Mouse (Mus musculus): ENCODE measurements around the gene Srrd. TPM values are rescaled to one million over a fixed set of nuclear protein-coding genes. Genes with fewer than 3 reads are reported as not detected.

Srrd gene
- polyA plus RNA-seq, 1 experiment: 31.2 TPM

DNA sequence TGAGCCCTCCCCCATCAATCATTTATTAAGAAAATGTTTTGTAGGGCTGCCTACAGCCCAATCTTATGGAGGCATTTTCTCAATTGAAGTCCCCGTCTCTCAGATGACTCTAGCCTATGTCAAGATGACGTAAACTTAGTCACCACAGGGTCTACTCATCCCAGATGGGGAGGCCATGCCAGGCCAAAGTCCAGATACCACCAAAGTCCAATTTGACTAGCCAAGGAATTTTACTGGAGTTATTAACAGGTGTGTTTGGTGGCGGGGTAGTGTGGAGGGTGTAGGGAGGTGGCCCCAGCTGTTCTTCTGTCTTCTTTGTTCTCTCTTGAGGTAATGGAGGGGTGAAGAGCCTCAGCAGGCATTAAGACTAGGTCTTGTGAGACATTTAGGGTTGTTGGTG, 17.2 kb upstream of the Srrd start:
- Histone ChIP-seq H3K4me1 (ENCODE audit: control insufficient read depth, insufficient read depth, low read length) (no peaks in the 10 kb centered on the region), H3K27me3 (replicated peaks; ENCODE audit: control insufficient read depth, insufficient read depth, low read length) (no peaks in the 10 kb centered on the region), H3K4me3 (ENCODE audit: insufficient read depth, low read depth, low read length) (no peak overlapping the region), H3K36me3 (ENCODE audit: control insufficient read depth, insufficient read depth, low read length) (peaks cover 2% of the 10 kb centered on the region; the same call in 1 of the 2 replicates), H3K27ac (ENCODE audit: insufficient read depth, low read depth, low read length) (no peak overlapping the region)
- no peak for DNase-seq
- TF ChIP-seq POLR2A (IDR thresholded peaks at IDR 0.05; ENCODE audit: low read depth, low read length) (no peak), CTCF (conservative IDR thresholded peaks at IDR 0.05; ENCODE audit: insufficient read depth, insufficient read length, low read depth, low read length) (no peak)
- WGBS: 76% methylated on average over 3 of the region's 3 CpGs

DNA sequence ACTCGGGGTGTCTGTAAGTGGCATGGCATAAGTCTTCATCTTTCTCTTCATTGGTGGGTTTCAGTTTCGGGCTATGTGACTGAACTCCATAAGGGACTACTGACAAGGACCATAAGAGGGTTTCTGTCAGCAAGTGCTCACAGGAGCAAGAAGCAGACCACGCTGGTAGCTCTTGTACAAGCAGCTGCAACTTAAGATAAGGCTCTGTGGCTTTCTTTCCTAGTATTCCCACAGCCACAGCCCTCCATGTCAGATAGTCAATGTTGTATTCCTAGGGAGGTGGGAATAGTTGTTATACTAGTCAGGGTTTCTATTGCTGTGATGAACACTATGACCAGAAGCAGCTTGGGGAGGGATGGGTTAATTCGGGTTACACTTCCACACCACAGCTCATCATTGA, 16.7 kb upstream of the Srrd start:
- TF ChIP-seq POLR2A (IDR thresholded peaks at IDR 0.05; ENCODE audit: low read depth, low read length): no peak
- no peak for TF ChIP-seq CTCF (conservative IDR thresholded peaks at IDR 0.05; ENCODE audit: insufficient read depth, insufficient read length, low read depth, low read length)
- Histone ChIP-seq H3K4me3 (ENCODE audit: insufficient read depth, low read depth, low read length) (no peak overlapping the region), H3K27ac (ENCODE audit: insufficient read depth, low read depth, low read length) (no peak overlapping the region), H3K4me1 (ENCODE audit: control insufficient read depth, insufficient read depth, low read length) (no peaks in the 10 kb centered on the region), H3K36me3 (ENCODE audit: control insufficient read depth, insufficient read depth, low read length) (no peaks in the 10 kb centered on the region), H3K27me3 (replicated peaks; ENCODE audit: control insufficient read depth, insufficient read depth, low read length) (no peaks in the 10 kb centered on the region)
- no peak for DNase-seq
- 92% methylated on average over 4 of the region's 4 CpGs for WGBS

DNA sequence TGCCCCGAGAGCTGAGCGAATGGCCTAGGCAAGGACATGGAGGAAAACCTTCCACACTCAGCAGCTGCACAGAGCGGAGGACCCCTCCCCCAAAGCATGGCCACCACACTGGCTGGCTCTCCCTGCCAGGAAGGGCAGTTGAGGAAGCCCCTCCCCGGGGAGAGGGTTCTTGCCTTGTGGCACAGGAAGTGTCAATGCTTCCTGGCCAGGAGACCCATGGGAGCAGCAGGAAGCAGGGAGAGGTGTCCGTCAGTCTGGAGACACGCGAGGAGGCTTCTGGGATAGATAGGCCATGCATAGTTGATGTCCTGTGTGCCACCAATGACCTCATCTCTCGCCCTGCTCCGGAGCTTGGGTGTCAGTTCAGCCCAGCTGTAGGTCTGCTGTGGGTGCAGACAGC, 13.5 kb upstream of the Srrd start:
- 85% methylated on average over 9 of the region's 9 CpGs for WGBS
- H3K4me1 ChIP-seq (ENCODE audit: control insufficient read depth, insufficient read depth, low read length): no peaks in the 10 kb centered on the region
- no peaks in the 10 kb centered on the region for H3K27me3 ChIP-seq (replicated peaks; ENCODE audit: control insufficient read depth, insufficient read depth, low read length)
- TF ChIP-seq POLR2A (IDR thresholded peaks at IDR 0.05; ENCODE audit: low read depth, low read length): no peak
- no peak for TF ChIP-seq CTCF (conservative IDR thresholded peaks at IDR 0.05; ENCODE audit: insufficient read depth, insufficient read length, low read depth, low read length)
- H3K36me3 ChIP-seq (ENCODE audit: control insufficient read depth, insufficient read depth, low read length): no peaks in the 10 kb centered on the region; the same call in 1 of the 2 replicates
- H3K27ac ChIP-seq (ENCODE audit: insufficient read depth, low read depth, low read length): no peak overlapping the region
- DNase-seq: peak; percentile 53
- H3K4me3 ChIP-seq (ENCODE audit: insufficient read depth, low read depth, low read length): no peak overlapping the region

GRCm38 (mm10) chr5:112355910-112356309, 13.1 kb upstream of the Srrd start, which contains the start of gene Gm6583:
TSS of gene Gm6583 (minus strand) at chr5:112356033.
- Histone ChIP-seq H3K36me3 (ENCODE audit: control insufficient read depth, insufficient read depth, low read length) (no peaks in the 10 kb centered on the region; the same call in 1 of the 2 replicates), H3K27ac (ENCODE audit: insufficient read depth, low read depth, low read length) (no peak within 1 kb of the TSS), H3K4me1 (ENCODE audit: control insufficient read depth, insufficient read depth, low read length) (no peaks in the 10 kb centered on the region), H3K4me3 (ENCODE audit: insufficient read depth, low read depth, low read length) (no peak within 1 kb of the TSS), H3K27me3 (replicated peaks; ENCODE audit: control insufficient read depth, insufficient read depth, low read length) (no peaks in the 10 kb centered on the region)
- no peak for DNase-seq
- no peak for TF ChIP-seq CTCF (conservative IDR thresholded peaks at IDR 0.05; ENCODE audit: insufficient read depth, insufficient read length, low read depth, low read length)
- WGBS: 62% methylated on average over 13 of the region's 13 CpGs

DNA sequence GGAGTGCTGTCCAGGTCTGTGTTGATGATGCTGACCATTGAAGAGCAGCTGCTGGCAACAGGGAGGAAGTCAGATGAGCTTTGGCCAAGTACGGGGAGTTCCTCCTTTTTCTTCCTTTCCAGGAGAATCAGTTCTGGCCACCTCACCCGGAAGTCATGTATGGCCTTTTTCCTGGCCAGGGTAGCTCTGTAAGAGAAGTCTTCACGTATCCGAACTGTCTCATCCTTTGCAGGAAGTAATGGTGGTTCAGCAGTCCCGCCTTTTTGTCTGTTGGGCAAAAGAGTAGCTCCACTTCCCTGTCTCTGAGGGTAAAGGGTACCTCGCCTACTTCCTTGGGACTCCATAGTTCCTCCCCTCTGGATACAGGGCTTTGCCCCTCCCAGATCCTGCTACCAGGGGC, 12.7 kb upstream of the Srrd start:
- H3K27ac ChIP-seq (ENCODE audit: insufficient read depth, low read depth, low read length): no peak overlapping the region
- no peak for TF ChIP-seq POLR2A (IDR thresholded peaks at IDR 0.05; ENCODE audit: low read depth, low read length)
- no peak for TF ChIP-seq CTCF (conservative IDR thresholded peaks at IDR 0.05; ENCODE audit: insufficient read depth, insufficient read length, low read depth, low read length)
- H3K4me3 ChIP-seq (ENCODE audit: insufficient read depth, low read depth, low read length): no peak overlapping the region
- no peaks in the 10 kb centered on the region; the same call in 1 of the 2 replicates for H3K36me3 ChIP-seq (ENCODE audit: control insufficient read depth, insufficient read depth, low read length)
- peak; percentile 19 for DNase-seq
- no peaks in the 10 kb centered on the region for H3K27me3 ChIP-seq (replicated peaks; ENCODE audit: control insufficient read depth, insufficient read depth, low read length)
- H3K4me1 ChIP-seq (ENCODE audit: control insufficient read depth, insufficient read depth, low read length): no peaks in the 10 kb centered on the region
- WGBS: 72% methylated on average over 6 of the region's 6 CpGs

- H3K4me3 ChIP-seq (ENCODE audit: insufficient read depth, low read depth, low read length): no peak overlapping the region
- no peak overlapping the region for H3K27ac ChIP-seq (ENCODE audit: insufficient read depth, low read depth, low read length)
- 0 out of 2 replicates have a peak, but pooled peaks cover 3% of the 10 kb centered on the region for H3K4me1 ChIP-seq (ENCODE audit: control insufficient read depth, insufficient read depth, low read length)
- H3K27me3 ChIP-seq (replicated peaks; ENCODE audit: control insufficient read depth, insufficient read depth, low read length): no peaks in the 10 kb centered on the region
- 83% methylated on average over 8 of the region's 8 CpGs for WGBS
- no peak for DNase-seq
- TF ChIP-seq POLR2A (IDR thresholded peaks at IDR 0.05; ENCODE audit: low read depth, low read length) (no peak), CTCF (conservative IDR thresholded peaks at IDR 0.05; ENCODE audit: insufficient read depth, insufficient read length, low read depth, low read length) (no peak)
- no peaks in the 10 kb centered on the region; the same call in 1 of the 2 replicates for H3K36me3 ChIP-seq (ENCODE audit: control insufficient read depth, insufficient read depth, low read length)
These were observed 6.3 kb upstream of the Srrd start for GRCm38 (mm10) chr5:112349169-112349568.

DNA sequence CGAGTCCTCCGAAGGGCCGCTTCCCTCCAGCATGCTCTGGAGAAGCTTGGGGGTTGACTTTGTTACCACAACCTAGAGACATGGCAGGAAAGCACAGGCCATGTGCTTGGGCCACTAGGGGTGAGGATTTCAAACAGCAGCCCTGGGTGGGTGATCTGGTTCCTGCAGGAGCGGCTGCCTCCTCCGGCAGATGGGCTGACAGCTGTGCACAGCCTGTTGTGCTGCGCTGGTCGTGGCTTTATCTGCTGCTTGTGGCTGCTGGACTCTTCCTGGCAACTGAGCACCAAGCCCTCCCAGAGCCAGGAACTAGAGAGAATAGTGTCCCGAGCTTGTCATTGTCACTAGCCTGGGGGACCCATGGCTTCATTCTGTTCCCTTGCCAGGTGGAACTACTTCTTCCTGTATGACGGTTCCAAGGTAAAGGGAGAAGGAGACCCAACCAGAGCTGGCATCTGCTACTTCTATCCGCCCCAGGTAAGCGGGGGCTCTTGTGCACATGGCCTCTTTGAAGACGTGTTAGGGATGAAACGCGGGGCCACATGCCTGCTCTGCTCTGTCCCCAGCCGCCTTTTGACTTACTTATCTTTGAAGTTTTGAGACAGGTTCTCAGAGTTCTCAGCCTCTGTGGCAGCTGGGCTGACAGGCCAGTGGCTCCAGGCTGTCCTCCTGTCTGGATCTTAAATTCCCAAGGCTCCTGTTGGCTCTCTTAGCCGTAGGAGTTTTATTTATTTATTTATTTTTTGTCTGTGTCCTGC, 3.5 kb upstream of the Srrd start:
- Histone ChIP-seq H3K27me3 (replicated peaks; ENCODE audit: control insufficient read depth, insufficient read depth, low read length) (no peaks in the 10 kb centered on the region), H3K27ac (ENCODE audit: insufficient read depth, low read depth, low read length) (no peak overlapping the region), H3K4me3 (ENCODE audit: insufficient read depth, low read depth, low read length) (no peak overlapping the region), H3K36me3 (ENCODE audit: control insufficient read depth, insufficient read depth, low read length) (no peaks in the 10 kb centered on the region), H3K4me1 (ENCODE audit: control insufficient read depth, insufficient read depth, low read length) (peaks cover 12% of the 10 kb centered on the region; the same call in 1 of the 2 replicates)
- no peak for DNase-seq
- WGBS: 84% methylated on average over 16 of the region's 16 CpGs
- TF ChIP-seq POLR2A (IDR thresholded peaks at IDR 0.05; ENCODE audit: low read depth, low read length): no peak
- no peak for TF ChIP-seq CTCF (conservative IDR thresholded peaks at IDR 0.05; ENCODE audit: insufficient read depth, insufficient read length, low read depth, low read length)

Data from kidney, adult 2 months (tissue).